ENCODE assay signal across 9 mouse cellular contexts in the genomic region with DNA sequence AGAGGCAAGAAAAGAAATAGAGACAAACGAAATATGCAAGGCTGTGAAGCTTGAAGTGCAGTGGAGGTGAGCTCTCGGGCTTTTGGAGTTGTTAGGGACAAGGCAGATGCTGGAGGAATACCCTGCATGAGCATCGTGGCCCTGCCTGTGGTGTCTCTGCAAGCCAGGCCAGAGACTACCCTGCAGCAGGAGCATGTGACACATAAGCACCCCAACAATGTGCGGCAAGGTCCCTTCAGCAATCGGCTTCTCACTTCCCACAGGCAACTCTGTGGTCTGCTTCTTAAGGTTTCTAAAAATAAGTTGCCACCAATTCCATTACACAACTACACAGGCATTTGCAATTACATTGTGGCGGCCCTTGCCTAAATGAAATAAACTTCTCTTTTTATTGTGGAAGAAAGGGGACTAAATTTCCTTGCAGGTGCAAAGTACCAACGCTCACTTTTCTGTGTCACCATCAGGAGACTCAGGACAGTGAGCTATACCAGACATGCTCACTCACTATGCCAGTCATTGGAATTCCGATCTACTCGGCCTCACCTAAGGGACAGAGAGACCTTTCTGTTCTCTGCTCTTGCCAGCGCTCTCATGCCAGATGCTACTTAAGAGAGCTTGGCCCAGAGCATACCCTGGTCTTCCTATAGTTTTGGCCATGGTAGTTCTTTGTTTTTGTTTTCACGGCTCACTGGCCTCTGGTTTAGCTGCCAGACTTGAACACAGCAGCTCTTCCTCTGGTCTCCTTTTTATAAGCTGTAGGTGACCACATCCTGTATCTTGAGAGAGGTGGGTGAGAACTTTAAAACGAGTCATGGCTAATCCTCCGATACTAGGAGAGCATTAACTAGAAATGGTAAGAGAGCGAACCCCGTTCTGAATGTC. TPM values are rescaled to one million over a fixed set of nuclear protein-coding genes. Genes with fewer than 3 reads are reported as not detected.
A peak's percentile ranks its signal among the peaks of the same experiment; 100 is the strongest.
DNase-seq lines count a peak whose midpoint lies in the region; ATAC-seq and TF ChIP-seq lines count a peak whose summit lies in the region.
"Had no signal": no experiment of that assay in that cellular context is flagged by ENCODE, and none has a peak within 500 bp of the region (broad histone marks: within the 10 kb centered on the region; RNA-seq: fewer than 3 reads in every experiment).

No protein-coding gene starts in this region.

- TF ChIP-seq CTCF in left cerebral cortex, adult 2 months (IDR thresholded peaks at IDR 0.05) = no peak
- TF ChIP-seq CTCF in small intestine, adult 2 months (IDR thresholded peaks at IDR 0.05; ENCODE audit: extremely low read depth, insufficient read length, insufficient replicate concordance, low read depth, low read length) = no peak

- ATAC-seq in common myeloid progenitor, adult 5-6 weeks (replicated peaks; ENCODE audit: low read depth, poor library complexity, severe bottlenecking) = peak; percentile 83
- ATAC-seq: midbrain, embryonic 13.5 days had no signal

- no peaks in the 10 kb centered on the region for H3K27me3 ChIP-seq in small intestine, adult 2 months (ENCODE audit: control insufficient read depth, insufficient read depth, low read length)
- H3K27me3 ChIP-seq: midbrain, embryonic 13.5 days had no signal

- H3K4me1 ChIP-seq in small intestine, adult 2 months (ENCODE audit: control insufficient read depth, insufficient read depth, insufficient read length, low read length) = peaks cover 35% of the 10 kb centered on the region; the same call in 1 of the 2 replicates
- H3K4me1 ChIP-seq: midbrain, embryonic 13.5 days had no signal

- no peaks in the 10 kb centered on the region for H3K36me3 ChIP-seq in small intestine, adult 2 months (ENCODE audit: control insufficient read depth, insufficient read depth, low read length)
- H3K36me3 ChIP-seq: midbrain, embryonic 13.5 days had no signal

- no peak for TF ChIP-seq POLR2A in small intestine, adult 2 months (IDR thresholded peaks at IDR 0.05; ENCODE audit: low read depth, low read length)

- H3K27ac ChIP-seq in left cerebral cortex, adult 2 months = peak overlapping the region; percentile 19; the same call in 1 of the 2 replicates
- peak overlapping the region; percentile 99 for H3K27ac ChIP-seq in small intestine, adult 2 months (ENCODE audit: insufficient read depth, low read depth, low read length)
- H3K27ac ChIP-seq: midbrain, embryonic 13.5 days had no signal

- 60% methylated on average over 15 of the region's 15 CpGs for WGBS in small intestine, adult 2 months

- intact Hi-C loops in left cerebral cortex, adult 2 months (cut with DNase I) = no loop called here

- H3K4me3 ChIP-seq in left cerebral cortex, adult 2 months = no peak overlapping the region
- H3K4me3 ChIP-seq in small intestine, adult 2 months (ENCODE audit: low read depth, low read length) = no peak overlapping the region
- H3K4me3 ChIP-seq: midbrain, embryonic 13.5 days had no signal

- DNase-seq in left cerebral cortex, adult 2 months (ENCODE audit: extremely low spot score in 1 of 2, low spot score in 2 of 2) = no peak
- no peak for DNase-seq in left cerebral cortex, adult 11 months (ENCODE audit: low spot score)
- peak; percentile 48 for DNase-seq in induced T-regulatory cell, adult 2 months (ENCODE audit: low read depth)
- DNase-seq in layer of hippocampus, postnatal 10 days (ENCODE audit: low spot score in 2 of 2) = no peak
- DNase-seq in embryo, embryonic 11 days = no peak
- DNase-seq in lung, postnatal 4 days = no peak

RNA-seq across cellular contexts. Expression of gene Pip5k1b, which starts 28.7 kb away (rescaled TPM):
- 10 to 100 TPM; 28.9 to 29.9 TPM for total RNA-seq in left cerebral cortex, adult 2 months (2021)
- total RNA-seq in common myeloid progenitor, adult 5-6 weeks (2017) = 6.9 and 9.8 TPM in 2 replicates
- 7.1 and 23.3 TPM in 2 replicates for polyA plus RNA-seq in small intestine, adult 2 months (2012; rRNA removed)
- total RNA-seq in layer of hippocampus, postnatal 10 days (2021) = 10 to 100 TPM; 21.6 to 21.7 TPM

RNA-seq across cellular contexts. Expression of gene Fam122a, which starts 49.8 kb away (rescaled TPM):
- 10 to 100 TPM; 26.8 to 32.2 TPM for total RNA-seq in left cerebral cortex, adult 2 months (2021)
- 11.7 and 16.3 TPM in 2 replicates for total RNA-seq in common myeloid progenitor, adult 5-6 weeks (2017)
- polyA plus RNA-seq in small intestine, adult 2 months (2012; rRNA removed) = 16.3 and 22.6 TPM in 2 replicates
- 10 to 100 TPM; 33.3 to 35.4 TPM for total RNA-seq in layer of hippocampus, postnatal 10 days (2021)
